Mouse (Mus musculus): ENCODE results near the gene Olfr1020.

GRCm38 (mm10) chr2:85885340-85885739 lies 38.5 kb downstream of the Olfr1020 start, which contains the start of gene Olfr1023:
- TF ChIP-seq CTCF (conservative IDR thresholded peaks at IDR 0.05; ENCODE audit: low read length) (no peak), POU5F1 (IDR thresholded peaks at IDR 0.05; ENCODE audit: borderline replicate concordance, low read length) (no peak)

Data from E14TG2a.4 (cell line).